15 mouse cellular contexts compared by ENCODE assay signal in genomic region chr19:40349713-40350671, GRCm38 (mm10).
DNase-seq lines count a peak whose midpoint lies in the region; ATAC-seq and TF ChIP-seq lines count a peak whose summit lies in the region.
"Had no signal": no experiment of that assay in that cellular context is flagged by ENCODE, and none has a peak within 500 bp of the region (broad histone marks: within the 10 kb centered on the region; RNA-seq: fewer than 3 reads in every experiment).

No protein-coding gene starts in this region.

- H3K27ac ChIP-seq in neural tube, embryonic 11.5 days (ENCODE audit: low read depth, low read length), result 0 out of 2 replicates have a peak overlapping the region, but pooled peaks have one; percentile 4
- peak overlapping the region; percentile 60 for H3K27ac ChIP-seq in forebrain, embryonic 16.5 days (ENCODE audit: low read length)
- peak overlapping the region; percentile 67 for H3K27ac ChIP-seq in midbrain, embryonic 12.5 days (replicated peaks)
- H3K27ac ChIP-seq in liver, postnatal 0 days (ENCODE audit: low read depth), result no peak overlapping the region
- H3K27ac ChIP-seq: embryonic facial prominence, embryonic 13.5 days; heart, adult 2 months; liver, embryonic 14.5 days had no signal

- H3K9me3 ChIP-seq in neural tube, embryonic 11.5 days (ENCODE audit: control insufficient read depth, low read length), result no peaks in the 10 kb centered on the region
- H3K9me3 ChIP-seq in forebrain, embryonic 16.5 days (ENCODE audit: control insufficient read depth, low read length), result no peaks in the 10 kb centered on the region
- H3K9me3 ChIP-seq in midbrain, embryonic 12.5 days, result no peaks in the 10 kb centered on the region
- H3K9me3 ChIP-seq in liver, postnatal 0 days (ENCODE audit: low read length), result no peaks in the 10 kb centered on the region
- H3K9me3 ChIP-seq: embryonic facial prominence, embryonic 13.5 days had no signal

- H3K9ac ChIP-seq in neural tube, embryonic 11.5 days (ENCODE audit: low read length), result peak overlapping the region; percentile 39; the same call in 1 of the 2 replicates
- H3K9ac ChIP-seq in forebrain, embryonic 16.5 days (replicated peaks; ENCODE audit: low read depth, low read length), result peak overlapping the region; percentile 33; the same call in 1 of the 2 replicates
- H3K9ac ChIP-seq in midbrain, embryonic 12.5 days (replicated peaks), result peak overlapping the region; percentile 28; the same call in 1 of the 2 replicates
- H3K9ac ChIP-seq in liver, postnatal 0 days (replicated peaks), result no peak overlapping the region
- H3K9ac ChIP-seq: embryonic facial prominence, embryonic 13.5 days; liver, embryonic 14.5 days had no signal

- no peak for TF ChIP-seq CTCF in liver, postnatal 0 days (IDR thresholded peaks at IDR 0.05; ENCODE audit: low read depth)

- H3K27me3 ChIP-seq in neural tube, embryonic 11.5 days (ENCODE audit: control insufficient read depth, insufficient read depth, low read length), result no peaks in the 10 kb centered on the region
- no peaks in the 10 kb centered on the region for H3K27me3 ChIP-seq in forebrain, embryonic 16.5 days (replicated peaks; ENCODE audit: control insufficient read depth, insufficient read depth, low read length)
- no peaks in the 10 kb centered on the region for H3K27me3 ChIP-seq in midbrain, embryonic 12.5 days
- no peaks in the 10 kb centered on the region for H3K27me3 ChIP-seq in liver, postnatal 0 days (ENCODE audit: insufficient read depth, low read length)
- H3K27me3 ChIP-seq: CH12.LX; embryonic facial prominence, embryonic 13.5 days had no signal

- H3K4me3 ChIP-seq in neural tube, embryonic 11.5 days (ENCODE audit: low read depth, low read length), result no peak overlapping the region
- no peak overlapping the region for H3K4me3 ChIP-seq in forebrain, embryonic 16.5 days (replicated peaks; ENCODE audit: low read length)
- H3K4me3 ChIP-seq in midbrain, embryonic 12.5 days, result peak overlapping the region; percentile 18
- no peak overlapping the region for H3K4me3 ChIP-seq in liver, postnatal 0 days (ENCODE audit: low read depth, low read length)
- H3K4me3 ChIP-seq: embryonic facial prominence, embryonic 13.5 days; heart, adult 2 months had no signal

- WGBS in neural tube, embryonic 11.5 days, result 48% methylated on average over 16 of the region's 16 CpGs
- WGBS in forebrain, embryonic 16.5 days, result 5% methylated on average over 16 of the region's 16 CpGs
- WGBS in midbrain, embryonic 12.5 days, result 22% methylated on average over 16 of the region's 16 CpGs
- WGBS in liver, postnatal 0 days (ENCODE audit: insufficient replicate concordance), result 75% methylated on average over 16 of the region's 16 CpGs

- peak overlapping the region; percentile 16; the same call in 1 of the 2 replicates for H3K4me2 ChIP-seq in neural tube, embryonic 11.5 days (ENCODE audit: low read depth)
- H3K4me2 ChIP-seq in forebrain, embryonic 16.5 days (ENCODE audit: low read length), result peak overlapping the region; percentile 10
- H3K4me2 ChIP-seq in midbrain, embryonic 12.5 days (replicated peaks), result peak overlapping the region; percentile 47
- H3K4me2 ChIP-seq in liver, postnatal 0 days (ENCODE audit: low read depth, low read length), result no peak overlapping the region
- H3K4me2 ChIP-seq: embryonic facial prominence, embryonic 13.5 days had no signal

- TF ChIP-seq EP300 in liver, postnatal 0 days (IDR thresholded peaks at IDR 0.05; ENCODE audit: low read depth), result no peak

- ATAC-seq in neural tube, embryonic 11.5 days (ENCODE audit: insufficient read depth, low FRiP score, low TSS enrichment), result no peak; the same call in 1 of the 2 replicates
- peak; percentile 57 for ATAC-seq in forebrain, embryonic 16.5 days
- ATAC-seq in midbrain, embryonic 12.5 days (ENCODE audit: low FRiP score, low read depth), result peak; percentile 61
- no peak for ATAC-seq in liver, postnatal 0 days
- ATAC-seq: inflammation-experienced regulatory T-cells, adult 6 months had no signal

- no peak for DNase-seq in neural tube, embryonic 11.5 days (ENCODE audit: low spot score)
- DNase-seq in neural tube, embryonic 10.5 days (ENCODE audit: extremely low spot score, low spot score), result no peak
- peak; percentile 51 for DNase-seq in retina, postnatal 1 day
- no peak for DNase-seq in left cerebral cortex, postnatal 25 days (ENCODE audit: low spot score in 2 of 2)
- no peak for DNase-seq in thymus, postnatal 0 days (ENCODE audit: low spot score)
- DNase-seq in liver, postnatal 0 days, result no peak
- DNase-seq: adrenal gland, postnatal 14 days; heart, adult 2 months; kidney, postnatal 36 days had no signal

- intact Hi-C loops in left cerebral cortex, postnatal 25 days (cut with DNase I), result no loop called here

- H3K4me1 ChIP-seq in neural tube, embryonic 11.5 days (ENCODE audit: control insufficient read depth, insufficient read depth, low read length), result no peaks in the 10 kb centered on the region; the same call in 1 of the 2 replicates
- peaks cover 32% of the 10 kb centered on the region for H3K4me1 ChIP-seq in forebrain, embryonic 16.5 days (replicated peaks; ENCODE audit: control insufficient read depth, insufficient read depth, low read length)
- peaks cover 31% of the 10 kb centered on the region for H3K4me1 ChIP-seq in midbrain, embryonic 12.5 days
- H3K4me1 ChIP-seq in liver, postnatal 0 days (ENCODE audit: insufficient read depth), result peaks cover 6% of the 10 kb centered on the region; the same call in 1 of the 2 replicates

- no peaks in the 10 kb centered on the region for H3K36me3 ChIP-seq in neural tube, embryonic 11.5 days (ENCODE audit: control insufficient read depth, insufficient read depth, low read length)
- peaks cover 8% of the 10 kb centered on the region for H3K36me3 ChIP-seq in forebrain, embryonic 16.5 days (ENCODE audit: control insufficient read depth, insufficient read depth)
- H3K36me3 ChIP-seq in midbrain, embryonic 12.5 days, result no peaks in the 10 kb centered on the region
- H3K36me3 ChIP-seq in liver, postnatal 0 days (replicated peaks; ENCODE audit: insufficient read depth, low read length), result peaks cover 16% of the 10 kb centered on the region
- H3K36me3 ChIP-seq: embryonic facial prominence, embryonic 13.5 days had no signal

Comparison
In these comparisons a context has a peak if more than half of its experiments do, and no peak if none do; other contexts are left out.
1. ATAC-seq: peak in forebrain, embryonic 16.5 days (single experiment) and midbrain, embryonic 12.5 days (single experiment); none in neural tube, embryonic 11.5 days (single experiment) and liver, postnatal 0 days (single experiment).